ENCODE assay signal across 20 mouse cellular contexts in the genomic region with DNA sequence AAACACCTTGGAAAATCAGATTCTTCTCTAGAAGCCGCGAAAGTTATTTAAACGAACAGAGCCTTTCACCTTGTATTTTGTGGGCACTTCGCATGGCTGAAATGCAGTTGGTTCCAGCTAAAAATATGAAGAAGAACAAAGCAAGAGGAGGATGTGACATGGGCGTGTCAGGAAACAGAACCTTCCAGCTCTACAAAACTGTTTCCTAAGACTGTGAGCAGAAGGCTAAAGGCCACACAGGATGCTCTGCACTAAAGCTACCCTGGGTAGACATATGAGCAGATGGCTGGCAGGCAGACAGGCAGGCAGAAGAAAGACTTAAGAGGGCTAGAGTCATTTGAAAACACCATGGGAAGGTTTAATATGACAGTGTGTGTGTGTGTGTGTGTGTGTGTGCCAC. TPM values are rescaled to one million over a fixed set of nuclear protein-coding genes. Genes with fewer than 3 reads are reported as not detected.
DNase-seq lines count a peak whose midpoint lies in the region; ATAC-seq and TF ChIP-seq lines count a peak whose summit lies in the region.
"Had no signal": no experiment of that assay in that cellular context is flagged by ENCODE, and none has a peak within 500 bp of the region (broad histone marks: within the 10 kb centered on the region; RNA-seq: fewer than 3 reads in every experiment).

No protein-coding gene starts in this region.

- H3K9me3 ChIP-seq in liver, postnatal 0 days (ENCODE audit: low read length) = no peaks in the 10 kb centered on the region
- H3K9me3 ChIP-seq in liver, embryonic 12.5 days (replicated peaks) = no peaks in the 10 kb centered on the region
- no peaks in the 10 kb centered on the region for H3K9me3 ChIP-seq in intestine, embryonic 16.5 days (ENCODE audit: control insufficient read depth, low read length)
- H3K9me3 ChIP-seq: embryonic facial prominence, embryonic 13.5 days; limb, embryonic 12.5 days; liver, embryonic 15.5 days had no signal

- H3K27me3 ChIP-seq in liver, postnatal 0 days (ENCODE audit: insufficient read depth, low read length) = no peaks in the 10 kb centered on the region
- no peaks in the 10 kb centered on the region for H3K27me3 ChIP-seq in liver, embryonic 12.5 days (replicated peaks)
- no peaks in the 10 kb centered on the region for H3K27me3 ChIP-seq in intestine, embryonic 16.5 days (replicated peaks; ENCODE audit: control insufficient read depth, insufficient read depth, low read length)
- H3K27me3 ChIP-seq: embryonic facial prominence, embryonic 13.5 days; limb, embryonic 12.5 days had no signal

- no peak for TF ChIP-seq EP300 in liver, postnatal 0 days (IDR thresholded peaks at IDR 0.05; ENCODE audit: low read depth)

- H3K4me1 ChIP-seq in liver, postnatal 0 days (ENCODE audit: insufficient read depth) = no peaks in the 10 kb centered on the region
- H3K4me1 ChIP-seq in liver, embryonic 12.5 days = no peaks in the 10 kb centered on the region
- no peaks in the 10 kb centered on the region for H3K4me1 ChIP-seq in intestine, embryonic 16.5 days (ENCODE audit: control insufficient read depth, insufficient read depth, low read length)
- H3K4me1 ChIP-seq: embryonic facial prominence, embryonic 13.5 days; forebrain, embryonic 10.5 days; limb, embryonic 12.5 days; liver, embryonic 15.5 days had no signal

- TF ChIP-seq CTCF in liver, postnatal 0 days (IDR thresholded peaks at IDR 0.05; ENCODE audit: low read depth) = no peak

- no peak for ATAC-seq in liver, postnatal 0 days
- no peak for ATAC-seq in liver, embryonic 12.5 days
- peak; percentile 80 for ATAC-seq in inflammation-experienced regulatory T-cells, adult 6 months
- ATAC-seq in intestine, embryonic 16.5 days = no peak
- ATAC-seq: hindbrain, postnatal 0 days had no signal

- peak overlapping the region; percentile 45; the same call in 1 of the 2 replicates for H3K27ac ChIP-seq in liver, postnatal 0 days (ENCODE audit: low read depth)
- no peak overlapping the region for H3K27ac ChIP-seq in liver, embryonic 12.5 days
- H3K27ac ChIP-seq in intestine, embryonic 16.5 days (ENCODE audit: low read length) = no peak overlapping the region
- H3K27ac ChIP-seq: embryonic facial prominence, embryonic 13.5 days; forebrain, embryonic 10.5 days; hindbrain, postnatal 0 days; left cerebral cortex, adult 2 months; limb, embryonic 12.5 days; liver, embryonic 15.5 days had no signal

- no peak overlapping the region for H3K4me2 ChIP-seq in liver, postnatal 0 days (ENCODE audit: low read depth, low read length)
- H3K4me2 ChIP-seq in liver, embryonic 12.5 days = no peak overlapping the region
- H3K4me2 ChIP-seq in intestine, embryonic 16.5 days (ENCODE audit: low read depth, low read length) = no peak overlapping the region
- H3K4me2 ChIP-seq: embryonic facial prominence, embryonic 13.5 days; heart, embryonic 11.5 days; limb, embryonic 12.5 days; liver, embryonic 15.5 days; midbrain, embryonic 11.5 days had no signal

- no peak for DNase-seq in liver, postnatal 0 days
- DNase-seq in 416B (ENCODE audit: low read depth) = peak; percentile 78
- DNase-seq in CD4-positive, CD25-positive, alpha-beta regulatory T cell, adult 2 months (ENCODE audit: low read depth, low spot score) = peak; percentile 74
- DNase-seq in cerebellum, adult 18-20 months = no peak
- DNase-seq in adrenal gland, postnatal 36 days = no peak
- DNase-seq: cerebellum, adult 11 months; gastrocnemius, postnatal 36 days; heart, postnatal 36 days; spleen, adult 18-20 months had no signal

- WGBS in liver, postnatal 0 days (ENCODE audit: insufficient replicate concordance) = 65% methylated on average over 5 of the region's 5 CpGs
- WGBS in liver, embryonic 12.5 days (ENCODE audit: insufficient replicate concordance) = 71% methylated on average over 5 of the region's 5 CpGs
- WGBS in intestine, embryonic 16.5 days = 92% methylated on average over 5 of the region's 5 CpGs

- no peak overlapping the region for H3K9ac ChIP-seq in liver, postnatal 0 days (replicated peaks)
- H3K9ac ChIP-seq in liver, embryonic 12.5 days = no peak overlapping the region
- H3K9ac ChIP-seq in intestine, embryonic 16.5 days (ENCODE audit: low read depth, low read length) = no peak overlapping the region
- H3K9ac ChIP-seq: embryonic facial prominence, embryonic 13.5 days; limb, embryonic 12.5 days; liver, embryonic 15.5 days had no signal

- no peaks in the 10 kb centered on the region for H3K36me3 ChIP-seq in liver, postnatal 0 days (replicated peaks; ENCODE audit: insufficient read depth, low read length)
- H3K36me3 ChIP-seq in liver, embryonic 12.5 days = no peaks in the 10 kb centered on the region
- no peaks in the 10 kb centered on the region for H3K36me3 ChIP-seq in intestine, embryonic 16.5 days (ENCODE audit: control insufficient read depth, insufficient read depth, low read length)
- H3K36me3 ChIP-seq: embryonic facial prominence, embryonic 13.5 days; forebrain, embryonic 10.5 days; limb, embryonic 12.5 days; liver, embryonic 15.5 days had no signal

- H3K4me3 ChIP-seq in liver, postnatal 0 days (ENCODE audit: low read depth, low read length) = no peak overlapping the region
- no peak overlapping the region for H3K4me3 ChIP-seq in liver, embryonic 12.5 days
- H3K4me3 ChIP-seq in intestine, embryonic 16.5 days (ENCODE audit: low read length) = no peak overlapping the region
- H3K4me3 ChIP-seq: embryonic facial prominence, embryonic 13.5 days; forebrain, embryonic 10.5 days; left cerebral cortex, adult 2 months; limb, embryonic 12.5 days; liver, embryonic 15.5 days had no signal

RNA-seq across cellular contexts. Expression of gene Lats2, which starts 10.9 kb away (rescaled TPM):
- polyA plus RNA-seq in liver, postnatal 0 days (2015; fragmentation: Nextera tagmentation; extraction: Ambion mirVana) = 4.7 and 4.9 TPM in 2 replicates
- 6.6 and 7.3 TPM in 2 replicates for polyA plus RNA-seq in liver, embryonic 12.5 days (2016; fragmentation: Nextera tagmentation; extraction: Ambion mirVana)
- 10 to 100 TPM; 13.0 to 23.0 (median 20.1) TPM for polyA plus RNA-seq in inflammation-experienced regulatory T-cells, adult 6 months (2017; shearing (Covaris generic))
- 11.5 and 13.4 TPM in 2 replicates for polyA plus RNA-seq in intestine, embryonic 16.5 days (2015; fragmentation: Nextera tagmentation; extraction: Ambion mirVana)
- total RNA-seq in adrenal gland, postnatal 36 days (2021) = 10 to 100 TPM; 51.6 to 59.1 TPM

RNA-seq across cellular contexts. Expression of gene Gm49361, which starts 23.2 kb away (rescaled TPM):
- not detected in 2 replicates for polyA plus RNA-seq in liver, postnatal 0 days (2015; fragmentation: Nextera tagmentation; extraction: Ambion mirVana)
- polyA plus RNA-seq in liver, embryonic 12.5 days (2016; fragmentation: Nextera tagmentation; extraction: Ambion mirVana) = not detected in 2 replicates
- not detected for polyA plus RNA-seq in inflammation-experienced regulatory T-cells, adult 6 months (2017; shearing (Covaris generic))
- not detected in 2 replicates for polyA plus RNA-seq in intestine, embryonic 16.5 days (2015; fragmentation: Nextera tagmentation; extraction: Ambion mirVana)
- 1 to 10 TPM; 1.9 to 2.2 TPM for total RNA-seq in adrenal gland, postnatal 36 days (2021)
- polyA plus RNA-seq: embryonic facial prominence, embryonic 13.5 days; forebrain, embryonic 10.5 days; heart, embryonic 11.5 days; hindbrain, postnatal 0 days; limb, embryonic 12.5 days; liver, embryonic 15.5 days; midbrain, embryonic 11.5 days had no signal

RNA-seq across cellular contexts. Expression of gene Sap18, which starts 28.9 kb away (rescaled TPM):
- 11.1 and 12.2 TPM in 2 replicates for polyA plus RNA-seq in liver, postnatal 0 days (2015; fragmentation: Nextera tagmentation; extraction: Ambion mirVana)
- 14.5 and 16.1 TPM in 2 replicates for polyA plus RNA-seq in liver, embryonic 12.5 days (2016; fragmentation: Nextera tagmentation; extraction: Ambion mirVana)
- polyA plus RNA-seq in inflammation-experienced regulatory T-cells, adult 6 months (2017; shearing (Covaris generic)) = 100 to 1,000 TPM; 170 to 224 (median 195) TPM
- polyA plus RNA-seq in intestine, embryonic 16.5 days (2015; fragmentation: Nextera tagmentation; extraction: Ambion mirVana) = 17.0 and 18.8 TPM in 2 replicates
- 10 to 100 TPM; 59.7 to 68.0 TPM for total RNA-seq in adrenal gland, postnatal 36 days (2021)

RNA-seq across cellular contexts. Expression of gene Ska3, which starts 56.9 kb away (rescaled TPM):
- 5.5 and 7.0 TPM in 2 replicates for polyA plus RNA-seq in liver, postnatal 0 days (2015; fragmentation: Nextera tagmentation; extraction: Ambion mirVana)
- 28.6 and 30.1 TPM in 2 replicates for polyA plus RNA-seq in liver, embryonic 12.5 days (2016; fragmentation: Nextera tagmentation; extraction: Ambion mirVana)
- polyA plus RNA-seq in inflammation-experienced regulatory T-cells, adult 6 months (2017; shearing (Covaris generic)) = 10 to 100 TPM in 1 of 3 experiments, 1 to 10 TPM in 2; 2.4 to 22.5 (median 3.3) TPM
- 23.9 and 28.0 TPM in 2 replicates for polyA plus RNA-seq in intestine, embryonic 16.5 days (2015; fragmentation: Nextera tagmentation; extraction: Ambion mirVana)
- 1 to 10 TPM in 1 of 2 experiments, under 1 TPM in 1; 0.82 to 1.5 TPM for total RNA-seq in adrenal gland, postnatal 36 days (2021)

RNA-seq across cellular contexts. Expression of gene Mrpl57, which starts 56.9 kb away (rescaled TPM):
- polyA plus RNA-seq in liver, postnatal 0 days (2015; fragmentation: Nextera tagmentation; extraction: Ambion mirVana) = 160 and 163 TPM in 2 replicates
- polyA plus RNA-seq in liver, embryonic 12.5 days (2016; fragmentation: Nextera tagmentation; extraction: Ambion mirVana) = 193 and 200 TPM in 2 replicates
- 100 to 1,000 TPM in 2 of 3 experiments, 10 to 100 TPM in 1; 88.4 to 144 (median 106) TPM for polyA plus RNA-seq in inflammation-experienced regulatory T-cells, adult 6 months (2017; shearing (Covaris generic))
- polyA plus RNA-seq in intestine, embryonic 16.5 days (2015; fragmentation: Nextera tagmentation; extraction: Ambion mirVana) = 223 and 225 TPM in 2 replicates
- 100 to 1,000 TPM; 104 to 128 TPM for total RNA-seq in adrenal gland, postnatal 36 days (2021)

Comparison
In these comparisons a context has a peak if more than half of its experiments do, and no peak if none do; other contexts are left out.
1. DNase-seq: peak in 416B (single experiment) and CD4-positive, CD25-positive, alpha-beta regulatory T cell, adult 2 months (single experiment); none in liver, postnatal 0 days (single experiment), cerebellum, adult 18-20 months (0 of 2) and adrenal gland, postnatal 36 days (0 of 2).